Mouse (Mus musculus): ENCODE results near the gene Rps10. TPM values are rescaled to one million over a fixed set of nuclear protein-coding genes. Genes with fewer than 3 reads are reported as not detected.

The Rps10 gene
- polyA plus RNA-seq, 1 experiment from 2014 or later, result 835 TPM

DNA sequence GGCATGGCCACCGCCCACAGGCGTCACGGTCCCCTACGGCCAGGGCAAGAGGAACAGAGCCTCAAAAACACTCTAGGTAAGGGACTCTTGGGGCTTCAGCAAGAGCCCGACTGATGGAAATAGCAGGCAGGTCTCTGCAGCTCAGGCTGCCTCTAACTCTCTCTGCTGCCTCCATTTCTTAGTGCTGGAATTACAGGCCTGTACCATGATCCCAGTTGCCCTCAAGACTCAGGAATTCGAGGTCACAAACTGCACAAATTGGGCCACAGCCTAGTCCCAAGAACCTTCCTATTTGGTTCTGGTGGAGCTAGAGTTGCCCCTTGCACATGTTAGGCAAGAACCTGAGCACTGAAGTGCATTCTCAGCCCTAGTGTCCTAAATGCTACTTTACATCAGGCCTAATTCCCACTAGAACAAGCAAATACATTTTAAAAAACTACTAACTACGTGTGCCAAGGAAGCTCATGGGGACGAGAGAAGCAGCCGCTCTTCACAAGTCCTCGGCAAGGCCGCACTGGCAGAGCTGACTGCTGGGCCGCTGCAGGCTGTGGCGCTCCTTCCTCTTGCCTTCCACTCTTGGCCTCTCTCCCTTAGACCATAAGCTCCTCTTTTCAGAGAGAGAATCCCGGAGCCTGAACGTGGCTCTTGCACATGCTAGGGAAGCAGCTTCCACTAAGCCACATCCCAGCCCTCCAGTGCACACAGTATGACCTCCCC lies 40.7 kb downstream of the Rps10 start:
- Histone ChIP-seq H3K27me3 (ENCODE audit: control insufficient read depth, insufficient read depth, low read length) (no peaks in the 10 kb centered on the region), H3K4me2 (ENCODE audit: low read depth, low read length, severe bottlenecking) (no peak overlapping the region), H3K27ac (ENCODE audit: low read depth, low read length) (no peak overlapping the region), H3K4me3 (ENCODE audit: low read depth, low read length) (no peak overlapping the region), H3K4me1 (replicated peaks; ENCODE audit: control insufficient read depth, insufficient read depth, low read length) (no peaks in the 10 kb centered on the region), H3K9ac (ENCODE audit: low read length) (no peak overlapping the region), H3K36me3 (ENCODE audit: control insufficient read depth, insufficient read depth, low read length) (peaks cover 5% of the 10 kb centered on the region), H3K9me3 (ENCODE audit: control insufficient read depth, low read length) (no peaks in the 10 kb centered on the region)
- ATAC-seq (replicated peaks; ENCODE audit: low FRiP score) (no peak), DNase-seq (ENCODE audit: low spot score) (no peak)
- 93% methylated on average over 15 of the region's 15 CpGs for WGBS

- Histone ChIP-seq H3K4me1 (replicated peaks; ENCODE audit: control insufficient read depth, insufficient read depth, low read length) (no peaks in the 10 kb centered on the region), H3K36me3 (ENCODE audit: control insufficient read depth, insufficient read depth, low read length) (peaks cover 5% of the 10 kb centered on the region), H3K27ac (ENCODE audit: low read depth, low read length) (no peak overlapping the region), H3K4me2 (ENCODE audit: low read depth, low read length, severe bottlenecking) (no peak overlapping the region), H3K9ac (ENCODE audit: low read length) (no peak overlapping the region), H3K4me3 (ENCODE audit: low read depth, low read length) (no peak overlapping the region), H3K9me3 (ENCODE audit: control insufficient read depth, low read length) (no peaks in the 10 kb centered on the region), H3K27me3 (ENCODE audit: control insufficient read depth, insufficient read depth, low read length) (no peaks in the 10 kb centered on the region)
- DNase-seq (ENCODE audit: low spot score) (no peak), ATAC-seq (replicated peaks; ENCODE audit: low FRiP score) (no peak)
- 99% methylated on average over 7 of the region's 7 CpGs for WGBS
These were observed 43.9 kb downstream of the Rps10 start for GRCm38 (mm10) chr17:27592565-27592910.

DNA sequence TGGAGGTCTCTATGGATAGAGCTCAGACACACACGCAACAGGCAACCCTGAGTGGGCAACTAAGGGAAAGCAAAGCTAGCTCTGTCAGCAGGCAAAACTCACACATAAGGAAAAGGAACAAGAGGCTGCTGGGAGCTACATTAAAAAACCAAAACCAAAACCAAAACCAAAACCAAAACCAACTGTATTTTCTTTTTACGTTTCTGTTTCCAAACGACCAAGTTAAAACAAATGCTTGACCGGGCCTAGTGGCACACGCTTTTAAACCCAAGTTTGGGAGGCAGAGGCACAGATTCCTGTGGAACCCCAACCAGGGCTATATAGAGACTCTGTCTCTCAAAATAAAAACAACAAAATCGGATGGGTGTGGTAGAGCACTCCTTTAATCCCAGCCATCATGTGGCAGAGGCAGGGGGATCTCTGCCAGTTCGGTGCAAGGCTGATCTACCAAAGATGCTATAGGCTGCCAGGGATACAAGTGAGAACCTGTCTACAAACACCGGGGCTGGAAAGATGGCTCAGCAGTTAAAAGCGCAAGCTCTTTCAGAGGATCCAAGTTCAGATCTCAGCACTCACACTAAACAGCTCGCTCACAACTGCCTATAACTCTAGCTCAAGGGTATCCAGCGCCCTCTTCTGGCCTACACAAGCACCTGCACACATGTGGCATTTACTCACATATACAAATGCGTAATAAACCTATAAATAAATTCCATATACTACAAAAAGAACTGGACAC lies 44.5 kb downstream of the Rps10 start:
- DNase-seq (ENCODE audit: low spot score), result no peak
- Histone ChIP-seq H3K27ac (ENCODE audit: low read depth, low read length) (no peak overlapping the region), H3K4me3 (ENCODE audit: low read depth, low read length) (no peak overlapping the region), H3K36me3 (ENCODE audit: control insufficient read depth, insufficient read depth, low read length) (peaks cover 5% of the 10 kb centered on the region), H3K9me3 (ENCODE audit: control insufficient read depth, low read length) (no peaks in the 10 kb centered on the region), H3K4me1 (replicated peaks; ENCODE audit: control insufficient read depth, insufficient read depth, low read length) (no peaks in the 10 kb centered on the region), H3K27me3 (ENCODE audit: control insufficient read depth, insufficient read depth, low read length) (no peaks in the 10 kb centered on the region), H3K4me2 (ENCODE audit: low read depth, low read length, severe bottlenecking) (no peak overlapping the region), H3K9ac (ENCODE audit: low read length) (no peak overlapping the region)
- 90% methylated on average over 12 of the region's 12 CpGs for WGBS
- ATAC-seq (replicated peaks; ENCODE audit: low FRiP score), result no peak

GRCm38 (mm10) chr17:27588231-27588630 lies 48.2 kb downstream of the Rps10 start:
- no peak overlapping the region for H3K9ac ChIP-seq (ENCODE audit: low read length)
- no peaks in the 10 kb centered on the region for H3K4me1 ChIP-seq (replicated peaks; ENCODE audit: control insufficient read depth, insufficient read depth, low read length)
- no peak overlapping the region for H3K27ac ChIP-seq (ENCODE audit: low read depth, low read length)
- no peak overlapping the region for H3K4me2 ChIP-seq (ENCODE audit: low read depth, low read length, severe bottlenecking)
- no peaks in the 10 kb centered on the region for H3K9me3 ChIP-seq (ENCODE audit: control insufficient read depth, low read length)
- H3K27me3 ChIP-seq (ENCODE audit: control insufficient read depth, insufficient read depth, low read length), result no peaks in the 10 kb centered on the region
- WGBS, result 87% methylated on average over 8 of the region's 8 CpGs
- DNase-seq (ENCODE audit: low spot score), result no peak
- H3K36me3 ChIP-seq (ENCODE audit: control insufficient read depth, insufficient read depth, low read length), result no peaks in the 10 kb centered on the region; the same call in 1 of the 2 replicates
- H3K4me3 ChIP-seq (ENCODE audit: low read depth, low read length), result no peak overlapping the region
- ATAC-seq (replicated peaks; ENCODE audit: low FRiP score), result no peak

GRCm38 (mm10) chr17:27587252-27587651 lies 49.2 kb downstream of the Rps10 start:
- Histone ChIP-seq H3K4me3 (ENCODE audit: low read depth, low read length) (no peak overlapping the region), H3K27ac (ENCODE audit: low read depth, low read length) (no peak overlapping the region), H3K36me3 (ENCODE audit: control insufficient read depth, insufficient read depth, low read length) (no peaks in the 10 kb centered on the region; the same call in 1 of the 2 replicates), H3K9me3 (ENCODE audit: control insufficient read depth, low read length) (no peaks in the 10 kb centered on the region), H3K9ac (ENCODE audit: low read length) (no peak overlapping the region), H3K4me2 (ENCODE audit: low read depth, low read length, severe bottlenecking) (no peak overlapping the region), H3K27me3 (ENCODE audit: control insufficient read depth, insufficient read depth, low read length) (no peaks in the 10 kb centered on the region), H3K4me1 (replicated peaks; ENCODE audit: control insufficient read depth, insufficient read depth, low read length) (no peaks in the 10 kb centered on the region)
- ATAC-seq (replicated peaks; ENCODE audit: low FRiP score), result no peak
- WGBS, result 87% methylated on average over 12 of the region's 12 CpGs
- DNase-seq (ENCODE audit: low spot score), result no peak

DNA sequence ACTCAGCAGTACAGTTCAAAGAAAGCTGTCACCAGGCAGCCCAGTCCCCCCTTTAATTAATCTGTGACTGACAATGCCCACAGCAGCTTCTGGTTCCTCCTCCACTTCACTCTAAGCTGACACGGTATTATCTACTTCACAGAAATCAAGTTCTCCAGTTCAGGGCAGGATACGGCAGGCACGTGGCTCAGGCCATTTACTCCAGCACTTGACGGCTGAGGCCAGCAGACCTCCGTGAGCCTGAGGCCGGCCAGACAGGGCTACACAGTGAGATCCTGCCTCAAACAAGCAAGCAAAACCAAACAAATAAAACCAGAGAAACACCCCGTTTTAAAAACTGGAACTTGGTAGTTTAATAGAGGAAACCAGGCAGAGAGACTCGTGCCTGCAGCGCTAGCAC lies 49.8 kb downstream of the Rps10 start:
- no peak overlapping the region for H3K27ac ChIP-seq (ENCODE audit: low read depth, low read length)
- WGBS, result 86% methylated on average over 9 of the region's 9 CpGs
- ATAC-seq (replicated peaks; ENCODE audit: low FRiP score), result no peak

GRCm38 (mm10) chr17:27583185-27583894 lies 53.1 kb downstream of the Rps10 start:
- 90% methylated on average over 13 of the region's 13 CpGs for WGBS
- no peaks in the 10 kb centered on the region for H3K4me1 ChIP-seq (replicated peaks; ENCODE audit: control insufficient read depth, insufficient read depth, low read length)
- no peak overlapping the region for H3K9ac ChIP-seq (ENCODE audit: low read length)
- H3K36me3 ChIP-seq (ENCODE audit: control insufficient read depth, insufficient read depth, low read length), result peaks cover 5% of the 10 kb centered on the region
- H3K27ac ChIP-seq (ENCODE audit: low read depth, low read length), result no peak overlapping the region
- no peak overlapping the region for H3K4me2 ChIP-seq (ENCODE audit: low read depth, low read length, severe bottlenecking)
- H3K27me3 ChIP-seq (ENCODE audit: control insufficient read depth, insufficient read depth, low read length), result no peaks in the 10 kb centered on the region
- H3K4me3 ChIP-seq (ENCODE audit: low read depth, low read length), result no peak overlapping the region
- no peaks in the 10 kb centered on the region for H3K9me3 ChIP-seq (ENCODE audit: control insufficient read depth, low read length)
- ATAC-seq (replicated peaks; ENCODE audit: low FRiP score), result no peak
- no peak for DNase-seq (ENCODE audit: low spot score)

More for the DNA sequence above, 49.8 kb downstream of the Rps10 start:
- no peaks in the 10 kb centered on the region for H3K27me3 ChIP-seq (ENCODE audit: control insufficient read depth, insufficient read depth, low read length)
- no peak for DNase-seq (ENCODE audit: low spot score)
- H3K4me1 ChIP-seq (replicated peaks; ENCODE audit: control insufficient read depth, insufficient read depth, low read length), result no peaks in the 10 kb centered on the region
- H3K9me3 ChIP-seq (ENCODE audit: control insufficient read depth, low read length), result no peaks in the 10 kb centered on the region
- H3K4me2 ChIP-seq (ENCODE audit: low read depth, low read length, severe bottlenecking), result no peak overlapping the region
- no peak overlapping the region for H3K4me3 ChIP-seq (ENCODE audit: low read depth, low read length)
- no peak overlapping the region for H3K9ac ChIP-seq (ENCODE audit: low read length)
- H3K36me3 ChIP-seq (ENCODE audit: control insufficient read depth, insufficient read depth, low read length), result no peaks in the 10 kb centered on the region; the same call in 1 of the 2 replicates
